Comparison of ENCODE assay signal across 9 mouse cellular contexts in genomic region chr3:116327001-116327615, GRCm38 (mm10).
A peak's percentile ranks its signal among the peaks of the same experiment; 100 is the strongest.
DNase-seq lines count a peak whose midpoint lies in the region; ATAC-seq and TF ChIP-seq lines count a peak whose summit lies in the region.
"Had no signal": no experiment of that assay in that cellular context is flagged by ENCODE, and none has a peak within 500 bp of the region (broad histone marks: within the 10 kb centered on the region; RNA-seq: fewer than 3 reads in every experiment).

No protein-coding gene starts in this region.

- peak overlapping the region; percentile 36 for H3K4me3 ChIP-seq in heart, embryonic 13.5 days
- no peak overlapping the region for H3K4me3 ChIP-seq in kidney, postnatal 0 days (replicated peaks; ENCODE audit: low read depth, low read length)
- H3K4me3 ChIP-seq in liver, embryonic 11.5 days (ENCODE audit: low read depth, low read length) = peak overlapping the region; percentile 14; the same call in 1 of the 2 replicates
- H3K4me3 ChIP-seq in stomach, embryonic 15.5 days (replicated peaks) = no peak overlapping the region; the same call in 1 of the 2 replicates
- H3K4me3 ChIP-seq: erythroblast, embryonic 14.5 days had no signal

- peak; percentile 100 for TF ChIP-seq CTCF in brain, embryonic 14.5 days (IDR thresholded peaks at IDR 0.05; ENCODE audit: borderline replicate concordance, extremely low read depth, insufficient read depth, insufficient read length)
- peak; percentile 98 for TF ChIP-seq CTCF in kidney, postnatal 0 days (IDR thresholded peaks at IDR 0.05; ENCODE audit: low read depth)

- DNase-seq in CD4-positive helper T cell, adult 2 months (ENCODE audit: low read depth, low spot score) = peak; percentile 77
- DNase-seq in brain, embryonic 14.5 days (ENCODE audit: low read depth) = peak; percentile 95
- peak; percentile 91 for DNase-seq in kidney, postnatal 0 days (ENCODE audit: low spot score)
- peak; percentile 74 for DNase-seq in liver, embryonic 11.5 days (ENCODE audit: low spot score)
- DNase-seq in neural tube, embryonic 10.5 days (ENCODE audit: extremely low spot score, low spot score) = peak; percentile 83

- no peaks in the 10 kb centered on the region for H3K27me3 ChIP-seq in heart, embryonic 13.5 days (replicated peaks)
- H3K27me3 ChIP-seq in kidney, postnatal 0 days (ENCODE audit: insufficient read depth, low read length) = no peaks in the 10 kb centered on the region
- no peaks in the 10 kb centered on the region for H3K27me3 ChIP-seq in liver, embryonic 11.5 days (replicated peaks; ENCODE audit: control insufficient read depth, insufficient read depth, low read length)
- no peaks in the 10 kb centered on the region for H3K27me3 ChIP-seq in stomach, embryonic 15.5 days (replicated peaks)

- H3K4me2 ChIP-seq in heart, embryonic 13.5 days = peak overlapping the region; percentile 67
- peak overlapping the region; percentile 39 for H3K4me2 ChIP-seq in kidney, postnatal 0 days (ENCODE audit: low read length)
- H3K4me2 ChIP-seq in liver, embryonic 11.5 days = peak overlapping the region; percentile 54
- peak overlapping the region; percentile 34 for H3K4me2 ChIP-seq in stomach, embryonic 15.5 days

- TF ChIP-seq POLR2A in brain, embryonic 14.5 days (IDR thresholded peaks at IDR 0.05; ENCODE audit: borderline replicate concordance, extremely low read depth, insufficient read depth, insufficient read length, poor library complexity, severe bottlenecking) = no peak

- peak; percentile 60 for ATAC-seq in erythroblast, adult 5-6 weeks (replicated peaks; ENCODE audit: low FRiP score, poor library complexity, severe bottlenecking)
- no peak for ATAC-seq in heart, embryonic 13.5 days (ENCODE audit: extremely low read depth, insufficient number of reproducible peaks, low FRiP score, low TSS enrichment)
- ATAC-seq in kidney, postnatal 0 days (replicated peaks; ENCODE audit: low FRiP score, low read depth) = peak; percentile 45; the same call in 1 of the 2 replicates
- ATAC-seq in liver, embryonic 11.5 days (replicated peaks; ENCODE audit: low FRiP score) = peak; percentile 62
- peak; percentile 61; the same call in 1 of the 2 replicates for ATAC-seq in stomach, embryonic 15.5 days (ENCODE audit: insufficient read depth, low FRiP score, low read depth)

- WGBS in heart, embryonic 13.5 days = 9% methylated on average over 23 of the region's 23 CpGs
- WGBS in kidney, postnatal 0 days = 14% methylated on average over 23 of the region's 23 CpGs
- 20% methylated on average over 23 of the region's 23 CpGs for WGBS in liver, embryonic 11.5 days
- WGBS in stomach, embryonic 15.5 days = 10% methylated on average over 23 of the region's 23 CpGs

- peaks cover 4% of the 10 kb centered on the region for H3K36me3 ChIP-seq in heart, embryonic 13.5 days
- H3K36me3 ChIP-seq in kidney, postnatal 0 days (ENCODE audit: insufficient read depth, low read length) = 0 out of 2 replicates have a peak, but pooled peaks cover 5% of the 10 kb centered on the region
- H3K36me3 ChIP-seq in liver, embryonic 11.5 days (ENCODE audit: control insufficient read depth, insufficient read depth, low read length) = no peaks in the 10 kb centered on the region
- H3K36me3 ChIP-seq in stomach, embryonic 15.5 days = no peaks in the 10 kb centered on the region

- H3K4me1 ChIP-seq in heart, embryonic 13.5 days = peaks cover 9% of the 10 kb centered on the region; the same call in 1 of the 2 replicates
- no peaks in the 10 kb centered on the region for H3K4me1 ChIP-seq in kidney, postnatal 0 days (replicated peaks; ENCODE audit: insufficient read depth, low read length)
- peaks cover 5% of the 10 kb centered on the region for H3K4me1 ChIP-seq in liver, embryonic 11.5 days (replicated peaks; ENCODE audit: control insufficient read depth, insufficient read depth, low read length)
- H3K4me1 ChIP-seq in stomach, embryonic 15.5 days = no peaks in the 10 kb centered on the region

- H3K9me3 ChIP-seq in heart, embryonic 13.5 days = no peaks in the 10 kb centered on the region
- H3K9me3 ChIP-seq in kidney, postnatal 0 days (replicated peaks; ENCODE audit: low read length) = no peaks in the 10 kb centered on the region
- no peaks in the 10 kb centered on the region for H3K9me3 ChIP-seq in liver, embryonic 11.5 days (ENCODE audit: control insufficient read depth, low read length)
- H3K9me3 ChIP-seq in stomach, embryonic 15.5 days = no peaks in the 10 kb centered on the region

- peak overlapping the region; percentile 69 for H3K9ac ChIP-seq in heart, embryonic 13.5 days
- H3K9ac ChIP-seq in kidney, postnatal 0 days (ENCODE audit: low read depth, low read length) = no peak overlapping the region
- no peak overlapping the region for H3K9ac ChIP-seq in liver, embryonic 11.5 days (ENCODE audit: low read depth, low read length)
- no peak overlapping the region for H3K9ac ChIP-seq in stomach, embryonic 15.5 days

- H3K27ac ChIP-seq in heart, embryonic 13.5 days (replicated peaks) = no peak overlapping the region
- no peak overlapping the region for H3K27ac ChIP-seq in kidney, postnatal 0 days
- H3K27ac ChIP-seq in liver, embryonic 11.5 days (ENCODE audit: low read depth, low read length) = no peak overlapping the region
- H3K27ac ChIP-seq in stomach, embryonic 15.5 days = no peak overlapping the region

Comparison
In these comparisons a context has a peak if more than half of its experiments do, and no peak if none do; other contexts are left out.
1. H3K4me3 ChIP-seq: peak in heart, embryonic 13.5 days (single experiment) and liver, embryonic 11.5 days (single experiment); none in kidney, postnatal 0 days (single experiment) and stomach, embryonic 15.5 days (single experiment).
2. Peak in every context shown above with its lines, with median percentiles within 50 percentile points of each other: DNase-seq and H3K4me2 ChIP-seq.